Mouse (Mus musculus): Measurements from ENCODE around the gene Itln1.
"Not testable (repeated sequence)": the region's sequence is repeated elsewhere in the genome, so short reads cannot be mapped to it uniquely, and the experiment has no call there.

Itln1 gene

GRCm38 (mm10) chr1:171513760-171514159 lies 21.3 kb downstream of the Itln1 start:
- no peak for DNase-seq (ENCODE audit: low spot score in 2 of 2)

- DNase-seq (ENCODE audit: low spot score in 2 of 2): no peak
Measured at GRCm38 (mm10) chr1:171513234-171513633, 21.9 kb downstream of the Itln1 start.

- no peak for DNase-seq (ENCODE audit: low spot score in 2 of 2)
Measured at GRCm38 (mm10) chr1:171504586-171504985, 30.5 kb downstream of the Itln1 start.

GRCm38 (mm10) chr1:171503592-171504291 lies 31.4 kb downstream of the Itln1 start:
- peak; percentile 64 to 78 for DNase-seq (ENCODE audit: low spot score in 2 of 2)

GRCm38 (mm10) chr1:171503250-171503591 lies 31.9 kb downstream of the Itln1 start, which contains the start of gene Alyref2:
Gene Alyref2, plus strand, starts transcription at chr1:171503478.
- DNase-seq (ENCODE audit: low spot score in 2 of 2): peak; percentile 77 to 92

GRCm38 (mm10) chr1:171502388-171503249 lies 32.5 kb downstream of the Itln1 start:
- DNase-seq (ENCODE audit: low spot score in 2 of 2): peak in 1 of 2 experiments; percentile 62

- DNase-seq (ENCODE audit: low spot score in 2 of 2): no peak
Measured at GRCm38 (mm10) chr1:171501636-171502080, 33.4 kb downstream of the Itln1 start.

- DNase-seq (ENCODE audit: low spot score in 2 of 2): no peak
Measured at GRCm38 (mm10) chr1:171501016-171501610, 34.0 kb downstream of the Itln1 start.

- no peak for DNase-seq (ENCODE audit: low spot score in 2 of 2)
Measured at GRCm38 (mm10) chr1:171499856-171500255, 35.2 kb downstream of the Itln1 start.

- no peak for DNase-seq (ENCODE audit: low spot score in 2 of 2)
Measured at GRCm38 (mm10) chr1:171495371-171495770, 39.7 kb downstream of the Itln1 start.

GRCm38 (mm10) chr1:171494241-171494640 lies 40.9 kb downstream of the Itln1 start:
- no peak for DNase-seq (ENCODE audit: low spot score in 2 of 2)

GRCm38 (mm10) chr1:171478968-171479367 lies 56.1 kb downstream of the Itln1 start:
- DNase-seq (ENCODE audit: low spot score in 2 of 2): peak; percentile 27 to 76

- DNase-seq (ENCODE audit: low spot score in 2 of 2): no peak
Measured at GRCm38 (mm10) chr1:171477758-171478545, 57.1 kb downstream of the Itln1 start.

- no peak for DNase-seq (ENCODE audit: low spot score in 2 of 2)
Measured at GRCm38 (mm10) chr1:171477123-171477522, 58.0 kb downstream of the Itln1 start.

GRCm38 (mm10) chr1:171473920-171474640 lies 61.0 kb downstream of the Itln1 start:
- no peak for DNase-seq (ENCODE audit: low spot score in 2 of 2)

GRCm38 (mm10) chr1:171473506-171473905 lies 61.6 kb downstream of the Itln1 start:
- DNase-seq (ENCODE audit: low spot score in 2 of 2): no peak

- DNase-seq (ENCODE audit: low spot score in 2 of 2): not testable (repeated sequence)
Measured at GRCm38 (mm10) chr1:171471941-171472340, 63.2 kb downstream of the Itln1 start.

GRCm38 (mm10) chr1:171471452-171471851 lies 63.6 kb downstream of the Itln1 start:
- DNase-seq (ENCODE audit: low spot score in 2 of 2): no peak

- DNase-seq (ENCODE audit: low spot score in 2 of 2): no peak
Measured at GRCm38 (mm10) chr1:171470896-171471295, 64.2 kb downstream of the Itln1 start.

GRCm38 (mm10) chr1:171470371-171470871 lies 64.7 kb downstream of the Itln1 start:
- peak; percentile 53 to 80 for DNase-seq (ENCODE audit: low spot score in 2 of 2)

- DNase-seq (ENCODE audit: low spot score in 2 of 2): no peak
Measured at GRCm38 (mm10) chr1:171469678-171470077, 65.4 kb downstream of the Itln1 start.
